Mouse (Mus musculus) adrenal gland, postnatal 25 days (tissue): Measurements from ENCODE around the gene Vps13a. TPM values are rescaled to one million over a fixed set of nuclear protein-coding genes. Genes with fewer than 3 reads are reported as not detected.
"Not testable (repeated sequence)": the region's sequence is repeated elsewhere in the genome, so short reads cannot be mapped to it uniquely, and the experiment has no call there.

Source experiments
- DNase-seq: peaks from one replicate; pipeline ENCODE4 v3.0.0; 2021; ENCODE audit warnings: mixed read lengths
- long read RNA-seq: library from polyadenylated mRNA; stranded (forward); transcript quantifications from one replicate; pipeline ENCODE4 v2.0.0, GENCODE M21; 2021
- total RNA-seq: library from RNA; stranded (reverse); gene quantifications from 2 replicates; pipeline ENCODE4 v1.2.3, GENCODE M21; 2021

Vps13a gene
- 35.4 and 42.0 TPM in 2 replicates for total RNA-seq
- long read RNA-seq, partial matches to known transcripts = 7 of 9 reads
- long read RNA-seq, other reads (novel, unspliced or antisense) = 2 of 9 reads

DNA sequence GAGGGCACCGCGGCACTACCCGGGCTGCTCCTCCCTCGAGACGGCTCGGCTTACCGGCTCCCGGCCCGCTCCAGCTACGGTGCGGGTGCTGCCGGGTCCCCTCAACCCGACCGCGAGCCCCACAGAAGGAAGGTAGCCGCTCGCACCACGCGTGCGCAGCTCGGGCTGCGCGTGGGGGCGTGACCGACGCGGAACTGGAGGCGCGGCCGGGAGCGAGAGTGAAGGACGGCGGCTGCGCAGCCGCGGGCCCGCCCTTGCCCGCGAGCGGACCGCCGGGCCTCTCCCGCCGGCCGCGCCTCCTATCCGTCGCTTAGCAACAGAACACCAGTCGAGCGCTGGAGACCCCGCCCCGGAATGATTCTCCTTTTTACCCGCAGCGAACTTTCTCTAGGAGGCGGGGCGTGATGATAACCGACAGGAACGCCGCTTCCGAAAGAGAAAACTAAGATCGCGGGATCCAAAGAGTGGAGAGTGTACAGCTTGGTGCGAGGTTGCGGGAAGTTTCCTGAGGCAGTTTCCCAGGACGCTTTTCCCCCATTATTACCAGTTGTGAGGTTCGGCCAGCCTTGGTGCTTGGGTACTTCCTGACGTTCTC, at the start of gene Vps13a:
Gene Vps13a (minus strand): TSS at position 144 of the 595 bp plus-strand sequence.
- peak; percentile 90 for DNase-seq

DNA sequence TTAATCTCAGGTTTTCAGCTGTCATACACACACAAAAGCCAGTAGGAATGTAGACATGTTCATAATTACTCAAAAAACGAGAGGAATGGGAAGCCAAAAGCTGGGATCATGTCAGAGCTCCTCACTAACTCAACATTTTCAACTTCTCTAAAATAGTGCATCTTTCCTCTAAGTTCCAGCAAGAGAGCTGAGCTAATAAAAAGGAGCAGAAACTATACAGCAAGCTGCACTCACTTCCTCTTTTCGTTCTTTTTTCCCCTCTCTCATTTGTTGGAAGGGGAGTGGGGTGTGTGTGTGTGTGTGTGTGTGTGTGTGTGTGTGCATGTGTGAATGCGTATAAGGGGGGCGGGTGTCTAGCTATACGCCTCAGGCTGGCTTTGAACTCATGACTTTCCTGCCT, 46.9 kb upstream of the Vps13a start:
- no peak for DNase-seq

DNA sequence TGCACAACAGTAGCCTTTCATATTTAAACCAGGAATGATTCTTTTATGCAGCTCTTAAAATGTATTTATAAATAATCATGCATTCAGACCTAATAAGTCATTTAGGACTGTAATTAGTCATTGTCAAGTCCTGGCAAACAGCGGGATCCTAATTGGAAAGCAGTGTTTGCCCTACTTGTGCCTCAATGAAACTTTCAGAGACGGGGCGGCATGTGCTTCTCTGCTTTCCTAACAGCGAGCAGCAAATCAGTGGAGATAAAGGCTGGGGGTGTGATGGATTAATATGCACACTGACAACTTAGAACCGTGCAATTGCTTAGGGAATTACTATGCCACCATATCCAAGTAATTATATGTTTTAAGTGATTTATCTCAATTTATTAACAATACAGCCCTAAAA, 44.5 kb upstream of the Vps13a start:
- no peak for DNase-seq

DNA sequence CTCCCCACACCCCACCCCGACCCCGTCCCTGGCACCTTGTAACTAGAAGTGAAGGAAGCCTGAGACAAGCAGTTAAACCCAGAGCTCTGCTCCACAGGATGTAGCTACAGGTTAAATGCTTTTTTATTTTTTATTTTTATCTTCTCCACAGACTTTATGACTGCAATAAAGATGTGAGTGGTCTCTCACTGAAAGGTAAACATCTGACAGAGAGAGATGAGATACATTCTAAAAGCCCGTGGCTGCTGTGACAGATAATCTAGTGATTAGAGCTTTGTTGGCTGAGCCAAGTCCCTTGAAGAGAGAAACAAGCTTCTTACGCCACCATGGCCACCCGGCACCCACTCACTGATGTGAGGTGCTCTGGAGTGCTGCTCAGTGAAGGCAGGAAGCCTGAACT, 34.1 kb upstream of the Vps13a start:
- DNase-seq = no peak

DNA sequence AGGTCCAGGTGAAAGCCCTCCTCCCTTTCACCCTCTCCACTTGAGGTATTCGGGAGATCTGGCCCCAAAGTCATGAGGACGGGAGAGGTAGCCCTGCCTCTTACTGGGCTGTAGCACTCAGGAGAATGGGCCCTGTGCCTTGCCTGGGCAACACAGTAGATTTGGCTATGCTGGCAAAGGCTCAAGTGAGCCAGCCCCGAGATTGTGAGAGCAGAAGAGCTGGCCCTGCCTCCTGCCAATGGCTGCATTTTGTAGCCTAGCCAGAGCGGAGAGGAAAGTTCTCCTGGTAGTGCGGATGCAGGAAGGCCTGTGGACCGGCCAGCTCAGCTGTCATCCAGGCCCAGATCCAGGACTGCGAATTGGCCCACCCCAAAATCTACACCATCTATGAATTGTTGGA, 32.6 kb upstream of the Vps13a start:
- no peak for DNase-seq

DNA sequence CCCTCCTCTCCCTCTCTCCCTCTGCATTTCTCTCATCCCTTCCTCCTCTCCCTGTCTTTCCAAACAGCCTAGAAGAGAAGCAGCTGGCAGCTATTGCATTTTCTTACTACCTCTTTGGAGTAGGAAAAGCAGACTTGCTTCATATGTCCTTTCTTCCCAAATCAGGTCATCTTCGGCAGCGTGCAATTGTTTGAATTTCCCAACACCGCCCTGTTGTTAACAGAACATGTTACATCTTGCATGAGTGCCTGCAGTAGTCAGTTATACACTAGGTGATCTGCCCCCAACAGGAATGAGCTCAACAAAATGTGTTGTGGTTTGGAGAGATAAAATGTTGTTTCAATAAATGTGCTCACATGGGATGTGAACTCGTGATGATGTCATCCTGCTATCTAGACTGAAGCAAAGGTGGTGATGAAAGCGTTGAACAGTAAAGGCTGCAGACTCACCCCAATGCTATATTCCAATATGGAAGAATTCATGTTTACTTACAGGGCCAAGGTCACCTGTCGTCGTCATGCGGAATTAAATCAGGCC, 31.4 kb upstream of the Vps13a start:
- DNase-seq = no peak

DNA sequence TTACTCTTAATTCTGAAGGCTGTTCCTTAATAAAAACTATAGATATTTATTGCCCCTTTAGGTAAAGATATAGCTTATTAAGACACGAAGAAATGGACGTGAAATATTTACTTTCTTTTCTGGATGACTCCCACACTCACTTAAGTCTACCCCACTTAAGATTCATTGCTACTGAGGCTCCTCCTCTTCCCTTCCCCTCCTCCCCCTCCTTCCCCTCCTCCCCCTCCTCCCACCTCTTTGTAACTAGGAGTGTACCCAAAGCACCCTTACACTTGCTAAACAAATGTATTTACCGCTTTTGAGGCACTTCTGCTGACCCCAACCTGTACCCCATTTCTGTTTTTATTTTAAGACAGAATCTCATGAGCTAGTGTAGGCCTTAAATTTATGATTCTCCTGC, 24.4 kb upstream of the Vps13a start:
- DNase-seq = no peak

DNA sequence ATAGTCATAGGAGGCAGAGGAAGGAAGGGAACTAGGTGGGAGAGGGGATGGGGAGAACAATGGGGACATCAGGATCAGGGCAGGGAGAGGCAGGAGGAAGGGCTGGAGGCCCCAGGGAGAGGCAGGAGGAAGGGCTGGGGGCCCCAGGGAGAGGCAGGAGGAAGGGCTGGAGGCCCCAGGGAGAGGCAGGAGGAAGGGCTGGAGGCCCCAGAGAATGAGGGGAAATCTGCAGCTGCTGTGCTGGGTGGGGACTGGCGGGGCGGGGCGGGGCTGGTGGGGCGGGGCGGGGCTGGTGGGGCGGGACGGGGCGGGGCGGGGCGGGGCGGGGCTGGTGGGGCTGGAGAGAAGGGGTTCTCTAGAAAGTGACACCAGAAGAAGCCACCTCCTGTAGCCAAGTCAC, 23.8 kb upstream of the Vps13a start:
- DNase-seq = no peak

DNA sequence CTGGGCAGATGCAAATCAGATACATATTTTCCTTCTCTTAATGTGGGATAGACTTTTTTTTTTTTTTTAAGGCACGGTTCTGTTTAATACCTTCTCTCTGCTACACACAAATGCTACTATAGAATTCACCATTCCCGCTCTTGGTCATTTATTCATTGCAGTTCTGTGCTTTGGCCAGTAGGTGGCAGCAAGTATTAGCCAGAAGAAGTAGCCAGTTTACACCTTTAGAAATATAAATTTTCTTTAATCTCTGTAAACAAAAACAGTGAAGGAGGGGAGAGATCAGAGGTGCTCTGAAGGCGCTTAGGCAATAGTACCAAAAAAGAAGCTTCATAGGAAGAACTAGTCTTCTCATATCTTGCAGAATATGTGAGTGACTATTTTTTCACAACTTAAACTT, 22.0 kb upstream of the Vps13a start:
- DNase-seq = peak; percentile 16

DNA sequence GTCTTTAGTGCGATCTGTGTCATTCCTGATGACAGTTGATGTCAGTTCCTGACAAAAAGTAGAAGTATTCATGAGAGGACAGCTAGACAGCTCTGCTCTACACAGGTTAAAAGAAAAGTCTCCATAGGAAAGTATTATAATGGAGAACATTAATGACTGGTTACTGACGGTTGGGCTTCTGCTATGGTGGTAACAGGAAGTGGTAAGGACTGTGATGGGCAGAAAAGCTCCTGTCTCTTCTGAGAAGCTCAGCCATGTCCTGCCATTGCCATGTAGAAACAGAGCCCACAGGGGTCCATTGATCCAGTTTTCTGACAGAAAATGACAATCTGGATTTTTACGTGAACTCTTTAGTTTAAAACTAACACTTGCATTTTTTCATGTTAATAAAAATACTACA, 21.4 kb upstream of the Vps13a start:
- DNase-seq = no peak

DNA sequence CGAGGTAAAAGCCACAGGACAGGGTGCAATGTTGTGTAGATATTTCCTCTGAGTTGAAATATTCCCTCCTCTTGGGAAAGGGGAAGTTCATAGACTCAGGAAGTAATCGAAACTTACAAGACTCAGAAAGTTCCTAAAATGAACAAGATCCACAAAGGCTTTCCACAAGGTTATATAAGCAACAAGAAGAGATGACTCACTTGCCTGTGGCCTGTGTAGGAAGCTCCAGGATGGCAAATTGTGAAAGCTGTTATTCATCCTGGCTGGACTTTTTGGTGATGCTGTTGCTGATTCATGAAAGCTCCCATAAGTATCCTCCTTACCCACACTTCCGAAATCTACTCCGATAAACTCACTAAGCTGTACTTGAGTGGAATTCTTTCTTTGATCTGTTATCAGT, 17.2 kb upstream of the Vps13a start:
- no peak for DNase-seq

DNA sequence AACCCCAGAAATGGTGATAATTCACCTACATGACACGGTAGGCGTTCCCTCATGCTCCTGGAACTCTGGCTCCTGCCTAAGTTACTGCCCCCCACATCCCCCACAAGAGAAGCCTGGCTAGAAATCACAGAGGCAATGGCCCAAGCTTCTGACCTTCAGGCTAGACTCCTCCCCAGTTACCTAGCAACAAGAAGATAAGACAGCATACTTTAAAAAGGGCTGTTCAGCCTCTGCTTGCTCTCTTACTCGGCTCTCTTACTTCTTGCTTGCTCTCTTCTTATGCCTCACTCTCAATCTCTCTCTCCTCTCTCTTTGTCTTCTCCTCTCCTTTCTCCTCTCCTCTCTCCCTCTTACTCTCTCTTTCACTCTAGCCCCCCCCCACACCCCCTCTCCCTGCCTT, 13.8 kb upstream of the Vps13a start:
- not testable (repeated sequence) for DNase-seq

DNA sequence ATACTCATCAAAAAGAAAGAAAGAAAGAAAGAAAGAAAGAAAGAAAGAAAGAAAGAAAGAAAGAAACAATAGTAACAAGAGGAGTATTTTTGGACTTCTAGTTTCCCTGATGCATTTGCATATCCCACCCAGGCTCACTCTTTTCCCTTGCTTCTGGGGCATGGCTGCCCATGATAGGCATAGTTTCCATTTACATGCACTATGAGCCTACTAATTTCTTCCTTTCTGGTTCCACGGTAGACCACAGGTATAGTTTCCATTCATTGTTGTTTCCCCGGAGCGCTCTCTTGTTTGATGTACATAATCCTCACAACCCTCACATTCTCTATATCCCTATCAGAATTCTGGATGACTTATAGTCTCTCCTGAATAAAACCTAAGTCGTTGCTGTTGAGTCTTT, 9.2 kb upstream of the Vps13a start:
- DNase-seq = no peak

DNA sequence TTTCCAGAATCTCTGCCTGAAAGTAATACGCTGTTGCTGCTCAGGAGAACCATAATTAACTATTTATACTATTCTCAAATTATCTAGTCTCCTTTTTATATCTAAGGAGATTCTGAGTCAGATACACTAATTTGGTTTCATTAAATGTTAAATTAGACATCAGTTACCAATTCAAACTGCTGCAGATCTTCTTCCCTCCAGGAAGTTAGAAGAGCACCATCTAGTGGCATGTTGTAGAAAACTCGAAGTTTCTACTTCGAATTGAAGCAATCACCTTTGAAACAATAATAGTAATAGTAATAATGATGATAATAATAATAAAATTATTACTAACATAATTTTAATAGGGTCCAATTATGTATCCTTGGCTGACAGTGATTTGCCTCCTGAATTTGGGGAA, 4.1 kb upstream of the Vps13a start:
- no peak for DNase-seq

DNA sequence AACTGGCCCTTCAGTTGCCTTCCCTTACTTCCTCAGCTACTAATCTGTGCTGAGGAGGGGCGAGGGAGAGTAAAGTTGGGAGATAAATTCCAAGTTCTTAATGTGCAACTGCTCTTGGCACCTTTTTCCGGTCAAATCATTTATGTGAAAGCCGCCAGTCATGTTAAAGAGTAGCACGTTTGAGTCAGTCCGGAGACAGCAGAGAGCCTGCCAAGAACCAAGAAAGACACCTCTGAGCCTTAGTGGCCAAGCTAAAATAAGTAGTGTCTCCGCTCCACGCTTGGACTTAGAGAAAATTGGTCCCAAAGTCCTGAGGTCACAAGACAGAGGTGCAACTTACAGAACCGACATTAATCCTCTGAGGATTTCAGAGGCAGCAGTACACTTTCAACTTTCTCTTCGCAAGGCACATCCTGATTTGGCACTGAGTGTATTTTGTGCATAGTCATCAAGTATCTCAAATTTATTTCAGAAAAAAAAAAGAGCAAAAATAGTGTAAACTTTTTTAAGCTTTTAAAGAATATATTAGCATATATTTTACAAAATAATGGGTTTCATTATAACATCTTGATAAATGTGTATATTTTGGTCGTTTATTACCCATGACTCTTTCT, 780 bp upstream of the Vps13a start:
- DNase-seq = no peak

DNA sequence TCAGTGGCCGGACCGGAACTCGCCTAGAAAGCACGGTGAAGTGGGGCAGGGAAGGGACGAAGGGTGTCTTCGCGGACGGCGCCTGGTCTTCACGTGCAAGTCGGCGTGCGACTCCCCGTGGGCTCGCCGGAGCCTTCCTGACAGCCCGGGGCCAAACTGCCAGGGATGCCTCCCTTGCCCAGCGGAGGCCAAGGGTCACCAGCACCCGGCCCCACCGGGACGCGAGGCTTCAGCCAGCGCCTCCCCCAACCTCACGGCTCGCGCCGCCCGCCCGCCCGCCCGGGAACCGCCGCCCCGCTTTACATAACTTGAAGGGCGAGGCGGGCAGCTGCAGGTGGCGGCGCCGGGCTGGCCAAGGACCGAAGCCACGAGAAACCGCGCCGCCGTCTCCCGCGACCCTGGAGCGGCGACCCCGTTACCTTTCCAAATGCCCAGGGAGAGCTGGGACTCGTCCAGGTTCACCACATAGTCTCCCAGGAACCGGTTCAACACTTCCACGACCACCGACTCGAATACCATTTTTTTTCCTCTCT, 416 bp downstream of the Vps13a start:
- peak; percentile 57 for DNase-seq

DNA sequence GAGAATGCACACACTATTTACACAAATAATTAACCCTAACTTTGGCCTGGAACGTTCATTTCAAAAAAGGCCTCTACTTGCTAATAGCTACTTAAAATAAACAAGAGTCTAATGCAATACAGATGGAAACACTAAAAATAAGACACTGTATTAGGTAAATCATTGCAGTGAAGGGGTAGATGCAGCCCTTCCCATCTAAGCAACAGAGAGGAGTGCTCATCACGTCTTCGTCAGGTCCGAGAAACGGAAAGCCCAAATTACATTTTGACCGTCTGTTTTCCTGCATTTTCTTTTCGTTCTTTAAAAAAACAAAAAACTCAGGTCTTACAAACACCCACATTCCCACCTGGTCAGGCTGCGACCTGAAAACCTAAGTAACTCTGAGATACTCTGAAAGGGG, 947 bp downstream of the Vps13a start:
- no peak for DNase-seq

DNA sequence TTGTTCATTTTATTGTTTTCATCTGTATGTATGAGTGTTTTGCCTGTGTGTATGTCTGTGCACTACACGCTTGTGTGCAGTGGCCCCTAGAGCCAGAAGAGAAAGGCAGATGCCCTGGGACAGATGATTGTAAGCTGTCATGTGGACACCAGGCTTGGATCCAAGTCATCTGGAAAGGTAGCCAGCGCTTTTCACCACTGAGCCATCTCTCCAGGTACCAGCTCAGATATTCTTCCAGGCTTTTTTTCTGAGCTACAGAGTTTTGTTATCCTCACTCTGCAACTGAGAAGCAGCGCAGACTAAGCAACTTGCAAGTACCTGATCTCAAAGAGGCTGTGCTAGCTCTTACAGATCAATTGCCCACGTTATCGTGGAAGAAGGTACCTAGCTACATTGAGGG, 1.5 kb downstream of the Vps13a start:
- DNase-seq = no peak

DNA sequence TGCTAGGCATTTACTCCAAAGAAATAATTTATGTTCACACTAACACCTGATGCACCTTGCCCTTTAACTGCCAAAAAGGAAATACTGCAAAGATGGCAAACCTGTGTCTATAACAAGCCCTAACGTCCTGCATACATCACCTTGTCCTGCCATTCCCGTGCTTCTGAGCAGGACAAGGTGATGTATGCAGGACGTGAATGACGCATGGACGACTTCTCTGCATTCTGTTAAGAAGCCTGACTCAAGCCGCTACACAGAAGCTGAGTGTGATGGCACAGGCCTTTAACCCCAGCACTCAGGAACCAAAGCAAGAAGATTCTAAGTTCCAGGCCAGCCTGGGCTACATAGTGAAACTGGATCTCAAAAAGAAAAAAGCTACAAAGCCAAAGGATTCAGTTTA, 2.2 kb downstream of the Vps13a start:
- no peak for DNase-seq

DNA sequence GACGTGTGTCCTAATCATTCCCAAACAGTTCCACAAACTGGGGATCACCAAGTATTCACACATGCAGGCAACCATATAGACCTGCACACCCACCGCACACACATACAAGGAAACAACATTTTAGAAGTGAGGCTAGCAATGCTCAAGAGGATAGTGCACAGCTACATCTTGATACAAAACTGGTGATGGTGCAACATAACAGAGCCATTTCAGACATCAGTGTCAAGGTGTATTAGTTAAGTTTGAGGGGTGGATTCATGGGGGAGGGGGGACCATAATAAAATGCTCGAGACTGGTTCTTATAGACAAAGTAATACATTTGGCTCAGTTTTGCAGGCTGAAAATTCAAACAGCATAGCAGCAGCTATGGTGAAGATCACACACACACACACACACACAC, 2.8 kb downstream of the Vps13a start:
- no peak for DNase-seq

DNA sequence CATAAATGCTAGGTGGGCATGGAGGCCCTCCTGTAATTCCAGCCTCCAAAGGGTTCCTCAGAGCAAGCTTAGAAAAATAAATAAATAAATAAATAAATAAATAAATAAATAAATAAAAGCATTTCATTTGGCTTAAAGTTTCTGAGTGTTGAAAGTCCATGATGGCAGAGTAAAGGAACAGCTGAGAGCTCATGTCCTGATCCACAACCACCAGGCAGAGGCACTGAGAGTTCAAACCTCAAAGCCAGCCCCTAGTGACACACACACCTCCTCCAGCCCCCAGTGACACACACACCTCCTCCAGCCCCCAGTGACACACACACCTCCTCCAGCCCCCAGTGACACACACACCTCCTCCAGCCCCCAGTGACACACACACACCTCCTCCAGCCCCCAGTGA, 3.3 kb downstream of the Vps13a start:
- not testable (repeated sequence) for DNase-seq

DNA sequence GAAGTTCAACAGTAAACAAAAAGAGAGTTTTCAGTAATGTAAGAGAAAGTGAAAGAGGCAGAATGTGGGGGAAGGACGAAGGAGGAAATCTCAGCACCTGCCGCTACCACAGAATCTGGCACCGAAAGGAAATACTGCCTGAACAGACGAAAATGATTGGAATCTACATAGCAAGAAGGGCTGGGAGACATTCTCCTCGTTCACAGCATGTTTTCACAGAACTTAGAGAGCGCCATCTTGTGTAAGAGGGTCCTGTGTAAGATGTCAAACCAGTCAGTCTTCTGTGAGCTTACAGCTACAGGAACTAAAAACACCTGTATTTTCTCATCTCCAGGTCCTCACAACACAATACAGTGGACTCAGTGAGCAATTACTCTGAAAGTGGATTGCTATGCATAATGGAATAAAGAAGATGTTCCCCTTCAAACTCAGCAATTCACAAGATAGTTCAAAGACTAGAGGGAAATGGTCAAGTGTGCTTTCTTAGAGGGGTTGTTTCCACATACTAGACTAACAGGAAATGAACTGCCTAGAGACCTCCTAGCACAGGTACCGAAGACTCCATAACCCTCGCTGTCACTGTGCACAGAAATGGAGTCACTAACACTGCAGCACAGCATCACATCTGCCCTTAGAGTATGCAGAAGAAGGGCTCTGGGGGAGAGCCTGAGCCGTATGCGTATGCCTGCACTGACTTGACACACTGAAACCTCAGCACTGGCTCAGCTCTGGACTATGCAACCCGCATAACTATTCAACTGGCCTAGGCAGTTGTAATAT, 7.3 kb downstream of the Vps13a start:
- DNase-seq = no peak

DNA sequence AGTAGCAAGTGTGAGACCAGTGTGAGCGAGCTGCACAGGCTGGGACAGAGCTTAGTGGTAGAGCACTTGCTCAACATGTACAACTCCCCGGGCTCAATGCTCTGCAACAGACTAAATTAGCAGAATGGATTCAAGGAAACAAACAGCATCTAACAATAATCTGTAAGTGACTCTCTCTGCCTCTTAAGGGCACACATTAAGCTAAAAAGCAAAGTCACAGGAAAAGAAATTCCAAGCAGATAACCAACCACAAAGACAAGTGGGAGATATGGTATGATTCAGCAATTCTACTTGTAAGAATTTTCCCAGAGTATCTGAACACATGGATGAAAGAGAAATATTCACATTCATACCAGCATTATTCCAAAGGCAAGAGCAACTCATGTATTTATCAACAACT, 13.3 kb downstream of the Vps13a start:
- no peak for DNase-seq
